Mouse (Mus musculus) ES-Bruce4 (cell line): ENCODE measurements around the gene Cd1d1.

Experiments used
- CTCF ChIP-seq: IDR thresholded peaks from one replicate; pipeline ENCODE4 v1.8.1; 2011; ENCODE audit warnings: low read depth, low read length
- EP300 ChIP-seq: IDR thresholded peaks from 2 replicates; pipeline ENCODE4 v1.6.1; 2011; ENCODE audit warnings: low read depth, low read length; ENCODE audit not compliant: insufficient read depth
- POLR2A ChIP-seq: IDR thresholded peaks from one replicate; pipeline ENCODE4 v1.8.1; 2011; ENCODE audit warnings: low read length; ENCODE audit not compliant: insufficient read depth

DNA sequence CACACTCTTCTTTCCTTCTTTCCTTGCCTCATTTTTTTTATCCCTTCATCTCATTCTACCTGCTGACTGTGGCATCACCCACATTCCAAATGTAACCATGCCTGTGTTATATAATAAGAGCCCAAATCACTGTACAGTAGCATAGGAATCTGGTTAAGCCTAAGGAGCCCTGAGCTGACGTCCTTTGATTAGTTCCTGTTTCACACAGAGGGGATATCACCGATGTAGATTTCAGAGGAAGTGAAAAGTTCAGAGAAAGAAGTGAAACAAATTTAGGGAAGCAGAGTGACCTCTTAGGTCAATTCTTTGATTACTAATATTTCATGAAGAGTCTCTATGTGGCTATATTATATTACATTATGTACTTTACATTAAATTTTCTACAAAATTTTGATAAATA, 18.5 kb upstream of the Cd1d1 start:
- no peak for TF ChIP-seq CTCF
- TF ChIP-seq POLR2A: no peak
- TF ChIP-seq EP300: no peak
